Mouse (Mus musculus) hindbrain, embryonic 13.5 days (tissue): ENCODE data around the gene Cpeb3. TPM values are rescaled to one million over a fixed set of nuclear protein-coding genes. Genes with fewer than 3 reads are reported as not detected.

Experiments
- ATAC-seq: fragments of 200-750 bp; cut with Nextera tagmentation; 2 replicates; pipeline ENCODE4 v1.8.0; 2017; ENCODE audit warnings: moderate TSS enrichment; ENCODE audit not compliant: low FRiP score
- H3K27ac ChIP-seq: fragments of 300-500 bp; sonication (generic); 2 replicates; pipeline ENCODE4 v1.5.1; 2015; ENCODE audit warnings: inconsistent platforms, mild to moderate bottlenecking, moderate library complexity
- H3K27me3 ChIP-seq: fragments of 300-500 bp; sonication (generic); 2 replicates; pipeline ENCODE4 v1.6.1; 2015; ENCODE audit warnings: mild to moderate bottlenecking, inconsistent platforms
- H3K36me3 ChIP-seq: fragments of 300-500 bp; sonication (generic); 2 replicates; pipeline ENCODE4 v1.6.1; 2015; ENCODE audit warnings: mild to moderate bottlenecking, inconsistent platforms
- H3K4me1 ChIP-seq: fragments of 300-500 bp; sonication (generic); replicated peaks from 2 replicates; pipeline ENCODE4 v1.6.1; 2015; ENCODE audit warnings: inconsistent platforms
- H3K4me2 ChIP-seq: fragments of 300-500 bp; sonication (generic); 2 replicates; pipeline ENCODE4 v1.6.1; 2015; ENCODE audit warnings: inconsistent platforms, mild to moderate bottlenecking, moderate library complexity
- H3K4me3 ChIP-seq: fragments of 300-500 bp; sonication (generic); 2 replicates; pipeline ENCODE4 v1.5.1; 2015; ENCODE audit warnings: mild to moderate bottlenecking, inconsistent platforms
- H3K9ac ChIP-seq: fragments of 300-500 bp; sonication (generic); 2 replicates; pipeline ENCODE4 v1.6.1; 2015; ENCODE audit warnings: mild to moderate bottlenecking, inconsistent platforms
- H3K9me3 ChIP-seq: fragments of 300-500 bp; sonication (generic); 2 replicates; pipeline ENCODE4 v1.6.1; 2016; ENCODE audit warnings: inconsistent platforms
- WGBS: fragments of 180-500 bp; shearing (Covaris S2); methylation state at CpG from one replicate; pipeline ENCODE4 v1.1.7; 2015; 5-methylcytosine and 5-hydroxymethylcytosine counted together
- polyA plus RNA-seq: library from polyadenylated mRNA; unstranded; fragments of >200 nt; fragmentation: Nextera tagmentation; extraction: Ambion mirVana; gene quantifications from 2 replicates; pipeline ENCODE4 v1.2.1, GENCODE M21; 2015

Cpeb3 gene
- polyA plus RNA-seq, 1 experiment from 2014 or later: 11.4 TPM

- no peaks in the 10 kb centered on the region for H3K27me3 ChIP-seq
- ATAC-seq: no peak
- 82% methylated on average over 5 of the region's 5 CpGs for WGBS
- no peak overlapping the region for H3K27ac ChIP-seq
- H3K4me2 ChIP-seq: no peak overlapping the region
- H3K4me3 ChIP-seq: no peak overlapping the region
- H3K9ac ChIP-seq: no peak overlapping the region
- peaks cover 5% of the 10 kb centered on the region; the same call in 1 of the 2 replicates for H3K36me3 ChIP-seq
- H3K4me1 ChIP-seq: no peaks in the 10 kb centered on the region
- H3K9me3 ChIP-seq: no peaks in the 10 kb centered on the region
These were observed 177.0 kb downstream of the Cpeb3 start for GRCm38 (mm10) chr19:37031446-37031845.

- 74% methylated on average over 6 of the region's 6 CpGs for WGBS
- ATAC-seq: no peak
- peaks cover 12% of the 10 kb centered on the region for H3K36me3 ChIP-seq
These were observed 178.6 kb downstream of the Cpeb3 start for GRCm38 (mm10) chr19:37029771-37030170.

DNA sequence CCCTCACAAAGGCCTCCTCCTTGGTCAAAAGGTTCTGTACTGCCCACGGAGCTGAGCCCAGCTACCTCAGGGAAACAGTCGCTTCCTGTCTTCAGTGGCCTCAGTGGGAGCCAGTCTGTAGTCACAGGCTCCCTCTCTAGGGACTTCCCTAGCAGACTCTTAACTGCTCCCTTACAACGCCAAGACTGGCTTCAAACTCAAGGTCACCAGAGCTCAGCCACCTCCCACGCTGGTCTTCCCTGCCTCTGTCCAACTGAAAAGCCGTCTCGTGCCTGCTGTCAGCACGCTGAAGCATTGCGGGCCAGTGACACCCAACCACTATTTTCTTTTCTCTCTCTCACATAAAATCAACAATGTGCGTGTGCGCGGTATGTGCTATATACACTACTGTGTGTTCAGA is 182.0 kb downstream of the Cpeb3 start:
- 77% methylated on average over 11 of the region's 11 CpGs for WGBS
- H3K9ac ChIP-seq: no peak overlapping the region
- ATAC-seq: no peak

More at GRCm38 (mm10) chr19:37029771-37030170, 178.6 kb downstream of the Cpeb3 start:
- H3K9ac ChIP-seq: no peak overlapping the region
- H3K9me3 ChIP-seq: no peaks in the 10 kb centered on the region
- no peaks in the 10 kb centered on the region for H3K4me1 ChIP-seq
- no peak overlapping the region for H3K4me2 ChIP-seq
- no peak overlapping the region for H3K4me3 ChIP-seq
- H3K27ac ChIP-seq: no peak overlapping the region
- H3K27me3 ChIP-seq: no peaks in the 10 kb centered on the region

DNA sequence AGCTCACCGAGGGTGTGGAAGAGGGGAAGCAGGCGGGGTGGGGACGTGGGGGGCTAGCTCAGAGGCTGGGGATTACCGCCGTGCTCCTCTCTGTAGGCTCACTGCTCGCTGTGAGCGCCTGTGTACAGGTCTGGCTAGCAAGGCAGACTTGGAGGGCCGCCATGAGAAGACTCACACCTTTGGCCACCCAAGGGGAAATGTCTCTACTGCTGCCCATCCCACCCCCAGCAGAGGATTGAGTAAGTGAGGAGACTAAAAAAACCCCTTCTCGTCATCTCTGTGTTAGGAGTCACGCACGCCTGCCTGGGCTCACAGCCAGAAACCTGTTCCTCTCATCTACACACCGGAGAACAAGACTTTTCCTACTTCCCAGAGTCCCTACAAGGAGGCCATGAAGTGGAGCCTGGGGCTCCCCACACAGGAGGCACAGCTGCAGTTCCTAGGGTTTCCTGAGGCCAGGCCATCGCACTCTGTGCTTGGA is 182.5 kb downstream of the Cpeb3 start:
- Histone ChIP-seq H3K4me3 (no peak overlapping the region), H3K4me2 (no peak overlapping the region), H3K9ac (no peak overlapping the region), H3K9me3 (no peaks in the 10 kb centered on the region), H3K27ac (no peak overlapping the region), H3K4me1 (no peaks in the 10 kb centered on the region; the same call in 1 of the 2 replicates), H3K36me3 (peaks cover 14% of the 10 kb centered on the region), H3K27me3 (no peaks in the 10 kb centered on the region)
- 81% methylated on average over 13 of the region's 13 CpGs for WGBS
- 0 out of 2 replicates have a peak, but pooled peaks have one; percentile 27 for ATAC-seq

More for the DNA sequence above, 182.0 kb downstream of the Cpeb3 start:
- H3K27me3 ChIP-seq: no peaks in the 10 kb centered on the region
- H3K36me3 ChIP-seq: peaks cover 14% of the 10 kb centered on the region
- no peak overlapping the region; the same call in 1 of the 2 replicates for H3K27ac ChIP-seq
- H3K4me2 ChIP-seq: no peak overlapping the region
- H3K4me3 ChIP-seq: no peak overlapping the region
- no peaks in the 10 kb centered on the region for H3K9me3 ChIP-seq
- H3K4me1 ChIP-seq: no peaks in the 10 kb centered on the region; the same call in 1 of the 2 replicates

GRCm38 (mm10) chr19:37022146-37022545 is 186.3 kb downstream of the Cpeb3 start:
- 87% methylated on average over 5 of the region's 5 CpGs for WGBS

GRCm38 (mm10) chr19:37020951-37021350 is 187.4 kb downstream of the Cpeb3 start:
- ATAC-seq: no peak
- H3K4me2 ChIP-seq: no peak overlapping the region
- peaks cover 8% of the 10 kb centered on the region; the same call in 1 of the 2 replicates for H3K9me3 ChIP-seq
- peaks cover 12% of the 10 kb centered on the region; the same call in 1 of the 2 replicates for H3K4me1 ChIP-seq
- H3K27me3 ChIP-seq: no peaks in the 10 kb centered on the region
- no peak overlapping the region for H3K27ac ChIP-seq
- H3K9ac ChIP-seq: no peak overlapping the region
- 77% methylated on average over 11 of the region's 11 CpGs for WGBS
- no peak overlapping the region for H3K4me3 ChIP-seq
- peaks cover 5% of the 10 kb centered on the region for H3K36me3 ChIP-seq

More at GRCm38 (mm10) chr19:37022146-37022545, 186.3 kb downstream of the Cpeb3 start:
- no peak overlapping the region for H3K4me2 ChIP-seq
- no peaks in the 10 kb centered on the region for H3K9me3 ChIP-seq
- peaks cover 9% of the 10 kb centered on the region for H3K36me3 ChIP-seq
- H3K27me3 ChIP-seq: no peaks in the 10 kb centered on the region
- no peak overlapping the region for H3K9ac ChIP-seq
- H3K27ac ChIP-seq: no peak overlapping the region
- H3K4me1 ChIP-seq: peaks cover 12% of the 10 kb centered on the region; the same call in 1 of the 2 replicates
- H3K4me3 ChIP-seq: no peak overlapping the region
- no peak for ATAC-seq

DNA sequence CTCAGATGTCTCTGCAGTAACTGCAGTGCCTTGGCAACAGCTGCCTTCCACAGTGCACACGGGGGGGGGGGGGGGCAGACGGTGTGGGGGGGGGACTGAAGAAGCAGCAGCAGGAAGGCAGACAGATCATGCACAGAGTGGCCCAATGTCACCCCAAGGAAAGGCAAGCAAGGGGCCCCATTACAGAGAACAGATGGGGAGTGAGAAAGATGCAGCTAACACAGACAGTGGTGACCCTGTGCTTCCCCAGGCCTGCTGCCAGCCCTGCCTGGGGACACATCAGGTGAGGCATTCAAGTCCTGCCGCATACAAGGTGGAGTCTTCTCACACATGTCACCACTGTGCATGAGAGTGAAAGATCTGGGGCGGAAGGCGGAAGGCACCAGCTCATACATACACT is 187.9 kb downstream of the Cpeb3 start:
- H3K4me3 ChIP-seq: no peak overlapping the region
- WGBS: 62% methylated on average over 5 of the region's 5 CpGs
- H3K27me3 ChIP-seq: no peaks in the 10 kb centered on the region
- peak; percentile 31; the same call in 1 of the 2 replicates for ATAC-seq
- H3K27ac ChIP-seq: no peak overlapping the region
- H3K9me3 ChIP-seq: peaks cover 8% of the 10 kb centered on the region; the same call in 1 of the 2 replicates
- no peak overlapping the region for H3K4me2 ChIP-seq
- peaks cover 12% of the 10 kb centered on the region; the same call in 1 of the 2 replicates for H3K4me1 ChIP-seq
- no peak overlapping the region for H3K9ac ChIP-seq
- peaks cover 5% of the 10 kb centered on the region for H3K36me3 ChIP-seq

GRCm38 (mm10) chr19:37018931-37019330 is 189.5 kb downstream of the Cpeb3 start:
- peaks cover 12% of the 10 kb centered on the region; the same call in 1 of the 2 replicates for H3K4me1 ChIP-seq
- H3K9me3 ChIP-seq: peaks cover 8% of the 10 kb centered on the region; the same call in 1 of the 2 replicates
- 65% methylated on average over 5 of the region's 5 CpGs for WGBS
- peak overlapping the region; percentile 51; the same call in 1 of the 2 replicates for H3K9ac ChIP-seq
- H3K4me3 ChIP-seq: peak overlapping the region; percentile 35
- H3K4me2 ChIP-seq: peak overlapping the region; percentile 55
- peak; percentile 12; the same call in 1 of the 2 replicates for ATAC-seq
- H3K27me3 ChIP-seq: no peaks in the 10 kb centered on the region
- H3K27ac ChIP-seq: no peak overlapping the region
- H3K36me3 ChIP-seq: peaks cover 10% of the 10 kb centered on the region

DNA sequence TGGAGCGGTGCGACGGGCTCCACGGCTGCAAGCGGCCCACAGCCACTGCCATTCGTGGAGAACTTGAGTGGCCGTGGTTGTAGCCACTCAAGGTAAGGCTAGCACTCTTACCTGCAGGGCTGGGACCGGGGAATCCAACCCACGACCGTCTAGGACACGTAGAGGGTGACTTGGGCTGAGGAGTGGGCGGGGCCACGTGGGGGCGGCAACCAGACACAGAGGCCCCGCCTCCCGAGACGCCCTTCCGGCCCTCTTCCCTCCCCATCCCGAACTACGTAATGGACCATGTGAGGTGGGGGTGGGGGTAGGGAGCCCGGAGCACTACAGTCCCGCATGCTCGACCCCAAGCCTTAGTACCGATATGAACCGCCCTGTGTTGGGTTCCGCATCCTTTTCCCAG is 190.0 kb downstream of the Cpeb3 start:
- H3K9me3 ChIP-seq: peaks cover 8% of the 10 kb centered on the region; the same call in 1 of the 2 replicates
- peaks cover 15% of the 10 kb centered on the region for H3K36me3 ChIP-seq
- H3K4me1 ChIP-seq: peaks cover 12% of the 10 kb centered on the region; the same call in 1 of the 2 replicates
- peak; percentile 92 for ATAC-seq
- 5% methylated on average over 25 of the region's 26 CpGs for WGBS
- H3K27ac ChIP-seq: no peak overlapping the region
- peak overlapping the region; percentile 51 for H3K9ac ChIP-seq
- H3K4me2 ChIP-seq: peak overlapping the region; percentile 55
- H3K27me3 ChIP-seq: no peaks in the 10 kb centered on the region
- peak overlapping the region; percentile 35 for H3K4me3 ChIP-seq

DNA sequence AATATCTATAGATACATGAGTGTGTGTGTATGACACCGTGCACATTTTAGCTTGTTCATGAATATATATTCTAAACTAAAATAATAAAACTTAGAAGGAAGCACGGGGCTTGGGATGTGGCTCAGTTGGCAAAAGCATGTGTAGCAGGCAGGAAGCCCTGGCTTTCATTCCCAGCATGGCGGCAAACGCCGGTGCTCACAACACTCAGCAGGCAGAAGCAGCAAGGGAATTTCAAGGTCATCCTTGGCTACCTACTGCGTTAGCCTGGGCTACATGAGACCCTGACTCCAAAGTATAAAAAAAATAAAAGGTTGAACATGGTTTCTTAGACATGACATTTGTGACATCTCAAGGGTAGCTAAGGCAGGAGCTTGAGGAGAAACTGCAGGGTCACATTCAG is 191.5 kb downstream of the Cpeb3 start:
- ATAC-seq: no peak

DNA sequence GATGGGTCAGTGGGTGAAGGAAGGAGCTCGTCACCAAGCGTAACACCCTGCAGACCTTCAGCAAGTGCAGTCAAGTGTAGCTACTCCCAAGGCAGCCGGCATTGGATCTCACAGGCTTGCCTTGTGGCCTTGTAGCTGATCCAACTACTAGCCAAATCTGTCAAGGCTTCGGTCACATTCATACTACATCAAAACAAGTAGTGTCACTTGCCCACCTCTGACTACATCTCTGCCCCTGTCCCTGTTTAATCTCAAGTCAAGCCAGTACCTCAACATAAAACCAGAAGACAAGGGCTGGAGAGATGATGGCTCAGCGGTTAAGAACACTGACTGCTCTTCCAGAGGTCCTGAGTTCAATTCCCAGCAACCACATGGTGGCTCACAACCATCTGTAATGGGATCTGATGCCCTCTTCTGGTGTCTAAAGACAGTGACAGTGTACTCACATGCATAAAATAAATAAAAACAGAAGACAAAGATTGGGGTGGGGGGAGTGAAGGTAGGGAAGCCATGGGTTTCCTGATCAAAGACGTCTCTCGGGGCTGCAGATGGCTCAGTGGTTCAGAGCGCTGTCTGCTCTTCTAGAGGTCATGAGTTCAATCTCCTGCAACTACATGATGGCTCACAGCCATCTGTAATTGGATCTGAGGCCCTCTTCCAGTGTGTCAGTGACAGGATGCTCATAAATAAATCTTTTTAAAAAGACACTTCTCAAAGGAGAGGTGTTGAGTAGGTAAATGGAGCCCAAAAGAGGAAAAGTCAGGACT is 194.0 kb downstream of the Cpeb3 start:
- Histone ChIP-seq H3K9me3 (peaks cover 8% of the 10 kb centered on the region; the same call in 1 of the 2 replicates), H3K36me3 (peaks cover 53% of the 10 kb centered on the region), H3K4me2 (no peak overlapping the region), H3K27me3 (no peaks in the 10 kb centered on the region), H3K9ac (no peak overlapping the region), H3K27ac (no peak overlapping the region), H3K4me3 (no peak overlapping the region), H3K4me1 (peaks cover 7% of the 10 kb centered on the region; the same call in 1 of the 2 replicates)
- ATAC-seq: no peak
- WGBS: 91% methylated on average over 8 of the region's 8 CpGs

More for the DNA sequence above, 191.5 kb downstream of the Cpeb3 start:
- no peak overlapping the region for H3K4me3 ChIP-seq
- WGBS: 96% methylated on average over 6 of the region's 6 CpGs
- H3K36me3 ChIP-seq: peaks cover 30% of the 10 kb centered on the region
- peaks cover 12% of the 10 kb centered on the region; the same call in 1 of the 2 replicates for H3K4me1 ChIP-seq
- peaks cover 8% of the 10 kb centered on the region; the same call in 1 of the 2 replicates for H3K9me3 ChIP-seq
- H3K9ac ChIP-seq: no peak overlapping the region
- H3K27me3 ChIP-seq: no peaks in the 10 kb centered on the region
- H3K4me2 ChIP-seq: no peak overlapping the region
- H3K27ac ChIP-seq: no peak overlapping the region

- peaks cover 3% of the 10 kb centered on the region; the same call in 1 of the 2 replicates for H3K4me1 ChIP-seq
- H3K4me2 ChIP-seq: no peak overlapping the region
- no peak overlapping the region for H3K27ac ChIP-seq
- 94% methylated on average over 6 of the region's 6 CpGs for WGBS
- H3K9ac ChIP-seq: no peak overlapping the region
- no peak for ATAC-seq
- H3K4me3 ChIP-seq: no peak overlapping the region
- H3K27me3 ChIP-seq: no peaks in the 10 kb centered on the region
- peaks cover 8% of the 10 kb centered on the region; the same call in 1 of the 2 replicates for H3K9me3 ChIP-seq
- peaks cover 62% of the 10 kb centered on the region for H3K36me3 ChIP-seq
These were observed 194.9 kb downstream of the Cpeb3 start for GRCm38 (mm10) chr19:37013461-37013860.
